Mouse (Mus musculus): Measurements from ENCODE around the gene Aox4.

Aox4 gene

GRCm38 (mm10) chr1:58244487-58244886 lies 34.3 kb downstream of the Aox4 start:
- no peak for DNase-seq (ENCODE audit: low spot score in 2 of 2)

- no peak for DNase-seq (ENCODE audit: low spot score in 2 of 2)
Measured at GRCm38 (mm10) chr1:58248518-58248917, 38.3 kb downstream of the Aox4 start.

GRCm38 (mm10) chr1:58253466-58253865 lies 43.3 kb downstream of the Aox4 start:
- no peak for DNase-seq (ENCODE audit: low spot score in 2 of 2)

GRCm38 (mm10) chr1:58257195-58257991 lies 47.2 kb downstream of the Aox4 start:
- DNase-seq (ENCODE audit: low spot score in 2 of 2): no peak

- DNase-seq (ENCODE audit: low spot score in 2 of 2): no peak
Measured at GRCm38 (mm10) chr1:58260311-58260710, 50.1 kb downstream of the Aox4 start.

GRCm38 (mm10) chr1:58268231-58268630 lies 58.0 kb downstream of the Aox4 start:
- DNase-seq (ENCODE audit: low spot score in 2 of 2): no peak

- DNase-seq (ENCODE audit: low spot score in 2 of 2): peak in 1 of 2 experiments; percentile 67
Measured at GRCm38 (mm10) chr1:58270807-58271569, 60.8 kb downstream of the Aox4 start.

- DNase-seq (ENCODE audit: low spot score in 2 of 2): no peak
Measured at GRCm38 (mm10) chr1:58275879-58276278, 65.7 kb downstream of the Aox4 start.

- DNase-seq (ENCODE audit: low spot score in 2 of 2): no peak
Measured at GRCm38 (mm10) chr1:58278026-58278425, 67.8 kb downstream of the Aox4 start, which contains the start of gene Aox2. Gene Aox2, plus strand, starts transcription at chr1:58278326.

- no peak for DNase-seq (ENCODE audit: low spot score in 2 of 2)
Measured at GRCm38 (mm10) chr1:58278513-58278912, 68.3 kb downstream of the Aox4 start.

- DNase-seq (ENCODE audit: low spot score in 2 of 2): no peak
Measured at GRCm38 (mm10) chr1:58280381-58280780, 70.2 kb downstream of the Aox4 start.

GRCm38 (mm10) chr1:58280939-58281624 lies 70.9 kb downstream of the Aox4 start:
- DNase-seq (ENCODE audit: low spot score in 2 of 2): no peak

GRCm38 (mm10) chr1:58281625-58281988 lies 71.4 kb downstream of the Aox4 start:
- DNase-seq (ENCODE audit: low spot score in 2 of 2): no peak

- DNase-seq (ENCODE audit: low spot score in 2 of 2): no peak
Measured at GRCm38 (mm10) chr1:58284505-58284904, 74.3 kb downstream of the Aox4 start.

- DNase-seq (ENCODE audit: low spot score in 2 of 2): peak in 1 of 2 experiments; percentile 11
Measured at GRCm38 (mm10) chr1:58288091-58288490, 77.9 kb downstream of the Aox4 start.

GRCm38 (mm10) chr1:58289863-58290469 lies 79.8 kb downstream of the Aox4 start:
- DNase-seq (ENCODE audit: low spot score in 2 of 2): peak in 1 of 2 experiments; percentile 30

- DNase-seq (ENCODE audit: low spot score in 2 of 2): peak in 1 of 2 experiments; percentile 40
Measured at GRCm38 (mm10) chr1:58291394-58292300, 81.5 kb downstream of the Aox4 start.

- no peak for DNase-seq (ENCODE audit: low spot score in 2 of 2)
Measured at GRCm38 (mm10) chr1:58294730-58295129, 84.5 kb downstream of the Aox4 start.

- DNase-seq (ENCODE audit: low spot score in 2 of 2): peak in 1 of 2 experiments; percentile 53
Measured at GRCm38 (mm10) chr1:58296278-58296677, 86.1 kb downstream of the Aox4 start.

- no peak for DNase-seq (ENCODE audit: low spot score in 2 of 2)
Measured at GRCm38 (mm10) chr1:58296821-58297220, 86.6 kb downstream of the Aox4 start.

GRCm38 (mm10) chr1:58298347-58298746 lies 88.2 kb downstream of the Aox4 start:
- DNase-seq (ENCODE audit: low spot score in 2 of 2): no peak
